Mouse (Mus musculus) kidney, adult 2 months (tissue): ENCODE data around the gene Tent5a.

Source experiments
- CTCF ChIP-seq: fragments of 200-500 bp; conservative IDR thresholded peaks from 2 replicates; pipeline ENCODE4 v1.5.1; 2011; ENCODE audit warnings: low read depth, mild to moderate bottlenecking, control low read depth, low read length, moderate library complexity, mixed read lengths; ENCODE audit not compliant: insufficient read depth, insufficient read length
- POLR2A ChIP-seq: fragments of 200-500 bp; IDR thresholded peaks from one replicate; pipeline ENCODE4 v1.6.1; 2011; ENCODE audit warnings: low read depth, low read length, control low read depth

GRCm38 (mm10) chr9:85355559-85355958 is 28.4 kb upstream of the Tent5a start:
- TF ChIP-seq POLR2A (no peak), CTCF (no peak)
